Mouse (Mus musculus) thymus, postnatal 10 days (tissue): ENCODE measurements at regions not wholly inside any gene's neighbourhood (a gene's known extent, or its start where the extent isn't known, plus 50 kb on each side); places are given as distances from the start of the nearest gene placed in this dataset.

Experiments
- DNase-seq, 2 experiments: peaks; one replicate each; pipeline ENCODE4 v3.0.0; 2021; ENCODE audit warnings: low spot score in 2 of 2

GRCm38 (mm10) chr12:39840179-39840578, 197.6 kb downstream of the Arl4a start:
- no peak for DNase-seq

DNA sequence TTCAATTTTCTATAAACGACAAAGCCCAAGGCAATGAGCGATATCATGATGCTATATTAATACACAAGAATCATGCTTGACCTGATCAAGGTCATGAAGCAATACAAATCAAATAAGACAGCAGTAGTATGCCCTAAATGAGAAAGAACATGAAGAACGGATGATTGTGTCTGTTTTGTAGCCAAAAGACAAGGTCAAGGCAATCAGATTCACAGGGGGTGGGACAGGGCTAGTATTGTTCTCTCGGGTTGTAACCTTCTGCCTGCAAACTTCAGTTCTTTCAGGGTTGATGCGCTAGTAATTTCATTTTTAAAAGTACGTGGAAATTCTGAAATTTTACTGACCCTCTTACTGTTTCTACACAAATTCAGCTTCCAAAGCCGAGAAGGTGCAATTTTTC, 206.7 kb downstream of the Arl4a start:
- DNase-seq, result no peak

GRCm38 (mm10) chr12:39830530-39830929, 207.3 kb downstream of the Arl4a start:
- DNase-seq, result no peak

GRCm38 (mm10) chr12:39822671-39823070, 215.2 kb downstream of the Arl4a start:
- no peak for DNase-seq

DNA sequence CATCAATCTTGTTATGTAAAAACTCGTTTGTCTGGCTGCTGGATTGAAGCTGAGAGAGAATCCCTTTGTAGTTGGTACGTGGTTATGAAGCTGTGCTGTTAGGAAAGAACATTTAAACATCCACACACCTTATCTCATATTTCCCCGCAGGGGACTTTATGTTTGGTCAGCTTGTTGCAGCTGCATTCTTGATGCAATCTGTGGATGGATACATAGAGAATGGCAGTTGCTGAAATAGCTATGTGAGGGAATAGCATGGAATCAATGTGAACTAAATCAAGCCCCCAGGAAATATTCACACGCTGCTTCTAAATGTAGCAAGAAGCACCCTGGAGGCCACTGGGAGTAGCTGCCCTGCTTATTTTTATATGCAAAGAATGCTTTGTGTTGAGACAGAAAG, 236.3 kb downstream of the Arl4a start:
- no peak for DNase-seq

GRCm38 (mm10) chr12:39797843-39798242, 240.0 kb downstream of the Arl4a start:
- DNase-seq, result no peak

GRCm38 (mm10) chr12:39796939-39797338, 240.9 kb downstream of the Arl4a start:
- DNase-seq, result no peak

DNA sequence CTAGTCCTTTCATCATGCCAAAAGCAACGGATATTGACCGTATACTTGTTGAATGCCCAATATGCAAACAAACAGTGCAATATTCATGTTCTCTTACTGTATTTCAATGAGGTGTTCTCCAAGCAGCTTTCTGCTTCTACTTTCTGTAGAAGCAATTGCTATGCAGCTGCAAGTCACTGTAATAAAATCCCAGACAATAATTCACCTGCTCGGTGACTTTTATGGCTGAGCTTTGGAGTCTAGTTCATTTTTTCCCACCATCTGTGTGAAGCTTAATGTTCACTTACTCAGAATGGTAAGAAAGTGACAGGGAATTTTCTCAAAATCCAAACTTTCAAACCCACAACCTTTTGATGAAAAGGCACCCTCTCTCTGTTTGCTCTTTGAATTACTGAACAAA, 252.8 kb downstream of the Arl4a start:
- DNase-seq, result no peak

DNA sequence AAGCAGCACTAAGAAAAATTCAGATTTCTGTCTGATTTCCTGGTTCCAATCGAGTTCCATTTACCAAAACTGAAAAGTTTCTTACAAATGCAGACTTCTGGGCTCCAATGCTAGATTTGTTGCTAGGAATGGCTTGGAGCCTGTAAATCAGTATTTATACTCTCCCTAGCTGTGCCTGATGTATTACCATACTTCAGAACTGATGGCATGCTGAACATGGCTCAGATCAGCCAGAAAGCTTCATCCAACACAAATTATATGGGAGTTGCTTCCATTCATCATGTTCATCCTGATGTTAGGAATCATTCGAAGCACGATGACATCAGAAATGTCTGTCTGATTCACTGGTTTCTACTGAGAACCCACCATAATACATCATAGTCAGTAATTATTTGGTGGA, 253.3 kb downstream of the Arl4a start:
- no peak for DNase-seq

GRCm38 (mm10) chr12:39776173-39776572, 261.7 kb downstream of the Arl4a start:
- DNase-seq, result no peak

DNA sequence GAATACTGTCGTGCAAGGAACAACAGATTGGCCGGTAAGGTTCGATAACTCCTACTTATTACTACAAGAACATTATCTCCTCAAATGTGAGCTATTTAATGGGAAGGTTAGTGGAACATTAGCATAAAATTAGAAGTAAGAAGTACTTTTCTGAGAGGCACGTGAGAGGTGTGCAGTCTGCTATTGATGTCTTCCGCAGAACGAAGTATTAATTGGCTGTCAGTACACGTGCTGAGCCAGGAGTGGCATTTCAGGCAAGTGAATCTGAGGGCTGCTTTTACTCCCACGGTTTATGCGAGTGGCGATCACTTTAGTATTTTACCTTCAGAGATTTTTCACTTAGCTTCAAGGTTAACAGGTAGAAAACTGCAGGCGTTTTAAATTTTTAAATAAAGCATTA, 270.8 kb downstream of the Arl4a start:
- DNase-seq, result no peak

DNA sequence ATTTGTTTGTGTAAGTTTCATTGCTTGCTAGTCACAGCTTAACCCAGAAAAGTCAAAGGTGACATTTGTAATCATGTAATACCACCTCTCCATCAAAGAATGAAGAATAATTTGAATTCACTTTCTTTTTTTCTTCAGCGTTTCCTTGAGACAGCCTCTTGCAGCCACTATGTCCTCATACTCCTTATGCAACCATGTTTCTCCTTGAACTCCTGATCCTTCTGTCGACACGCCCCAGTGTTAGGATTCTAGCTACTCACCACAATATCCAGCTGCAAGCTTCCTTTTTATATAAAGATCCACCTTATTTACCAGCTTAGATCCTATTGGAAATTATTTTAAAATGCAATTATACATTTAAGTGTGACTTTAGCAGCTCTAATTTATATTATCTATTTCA, 274.3 kb downstream of the Arl4a start:
- DNase-seq, result no peak

DNA sequence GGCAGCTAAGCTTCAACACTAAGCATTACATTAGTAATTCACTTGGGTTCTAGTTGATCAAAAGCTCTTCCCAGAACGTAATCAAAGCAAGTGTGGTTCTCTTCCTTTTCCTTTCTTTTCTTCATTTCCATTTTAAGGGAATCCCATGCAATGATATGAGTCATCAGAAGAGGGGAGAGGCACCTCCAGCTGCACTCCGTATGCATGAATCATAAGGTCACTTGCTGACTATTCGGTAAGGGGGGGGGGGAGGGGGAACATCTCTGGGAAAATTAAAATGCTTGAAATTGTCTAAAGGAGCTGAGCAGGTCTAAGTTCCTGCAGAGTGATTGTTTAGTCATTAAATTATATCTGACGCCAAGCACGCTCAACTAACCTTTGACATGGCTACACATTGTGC, 275.9 kb downstream of the Arl4a start:
- DNase-seq, result no peak

- no peak for DNase-seq
These were observed 276.5 kb downstream of the Arl4a start for GRCm38 (mm10) chr12:39761326-39761725.

GRCm38 (mm10) chr12:39757975-39758374, 279.9 kb downstream of the Arl4a start:
- no peak for DNase-seq

DNA sequence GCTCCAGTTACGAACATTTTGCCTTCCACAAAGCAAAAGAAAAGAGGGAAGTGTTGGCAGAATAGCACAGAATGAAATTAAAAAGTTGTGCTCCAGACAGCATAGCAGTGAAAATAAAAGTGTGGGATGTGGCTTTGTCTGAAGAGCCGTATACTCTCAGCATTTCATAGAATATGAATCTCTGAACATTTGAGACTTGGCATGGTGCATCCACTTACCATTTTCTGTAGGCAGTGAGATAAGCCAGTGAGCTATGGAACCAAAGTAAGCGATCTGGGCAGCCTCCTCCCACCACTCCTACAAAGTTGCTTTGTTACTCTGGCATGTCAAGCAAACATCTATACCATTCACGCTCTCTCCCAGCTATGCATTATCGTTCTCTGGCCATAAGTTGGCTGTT, 286.0 kb downstream of the Arl4a start:
- no peak for DNase-seq

- DNase-seq, result no peak
These were observed 295.4 kb downstream of the Arl4a start for GRCm38 (mm10) chr12:39742156-39743063.

DNA sequence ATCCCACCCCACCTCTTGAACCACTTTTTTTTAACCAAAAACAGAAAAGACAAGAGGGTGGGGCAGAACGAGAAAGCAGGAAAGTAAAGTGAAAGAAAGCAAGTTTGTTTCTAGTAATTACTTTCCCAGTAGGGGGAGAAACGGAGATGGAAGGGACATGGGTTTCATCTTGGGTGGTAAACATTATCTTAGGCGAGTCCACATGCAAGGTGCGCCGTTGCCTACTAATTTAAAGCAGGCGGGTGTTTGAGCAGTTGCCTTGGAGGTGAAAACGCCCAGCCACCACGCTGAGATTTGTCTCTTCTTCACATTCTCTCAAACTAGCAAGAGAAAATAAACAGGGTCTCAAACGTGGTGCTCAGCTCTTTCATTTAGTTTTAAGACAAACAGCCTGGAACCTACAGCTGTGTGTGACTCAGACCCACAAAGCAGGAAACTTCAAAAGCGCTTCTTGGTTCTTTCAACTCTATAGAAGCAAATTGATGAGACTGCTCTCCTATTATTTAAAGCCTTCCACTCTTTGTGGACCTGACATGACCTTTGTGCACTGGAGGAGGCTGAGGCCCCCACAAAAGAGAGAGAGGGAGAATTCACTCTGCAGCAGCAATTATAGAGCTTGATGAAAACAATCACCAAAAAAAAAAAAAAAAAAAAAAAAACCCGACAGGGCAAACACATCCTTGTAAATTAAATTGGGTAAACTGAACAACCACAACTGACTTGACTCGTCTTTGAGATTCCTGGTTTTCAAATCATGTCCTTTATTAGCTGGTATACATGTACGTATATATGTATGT, 296.6 kb downstream of the Arl4a start:
- DNase-seq, result no peak

DNA sequence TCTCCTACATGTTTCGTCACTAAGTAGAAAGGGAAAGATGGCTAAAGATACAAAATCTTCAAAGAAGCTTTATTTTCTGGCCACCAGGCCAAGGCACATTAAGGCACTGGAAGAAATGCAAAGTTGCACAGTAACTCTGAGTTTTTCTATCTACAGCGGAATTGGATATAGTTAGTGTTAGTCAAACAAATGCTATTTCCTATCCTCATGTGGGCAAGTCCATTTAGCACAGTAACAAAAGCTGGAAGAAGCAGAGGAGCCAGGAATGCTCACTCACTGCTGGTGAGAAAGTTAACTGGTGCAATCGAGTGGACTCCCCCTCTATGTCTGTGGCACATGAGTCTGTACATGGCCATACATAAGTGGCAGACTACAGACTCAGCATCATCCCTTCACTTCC, 300.9 kb downstream of the Arl4a start:
- no peak for DNase-seq

DNA sequence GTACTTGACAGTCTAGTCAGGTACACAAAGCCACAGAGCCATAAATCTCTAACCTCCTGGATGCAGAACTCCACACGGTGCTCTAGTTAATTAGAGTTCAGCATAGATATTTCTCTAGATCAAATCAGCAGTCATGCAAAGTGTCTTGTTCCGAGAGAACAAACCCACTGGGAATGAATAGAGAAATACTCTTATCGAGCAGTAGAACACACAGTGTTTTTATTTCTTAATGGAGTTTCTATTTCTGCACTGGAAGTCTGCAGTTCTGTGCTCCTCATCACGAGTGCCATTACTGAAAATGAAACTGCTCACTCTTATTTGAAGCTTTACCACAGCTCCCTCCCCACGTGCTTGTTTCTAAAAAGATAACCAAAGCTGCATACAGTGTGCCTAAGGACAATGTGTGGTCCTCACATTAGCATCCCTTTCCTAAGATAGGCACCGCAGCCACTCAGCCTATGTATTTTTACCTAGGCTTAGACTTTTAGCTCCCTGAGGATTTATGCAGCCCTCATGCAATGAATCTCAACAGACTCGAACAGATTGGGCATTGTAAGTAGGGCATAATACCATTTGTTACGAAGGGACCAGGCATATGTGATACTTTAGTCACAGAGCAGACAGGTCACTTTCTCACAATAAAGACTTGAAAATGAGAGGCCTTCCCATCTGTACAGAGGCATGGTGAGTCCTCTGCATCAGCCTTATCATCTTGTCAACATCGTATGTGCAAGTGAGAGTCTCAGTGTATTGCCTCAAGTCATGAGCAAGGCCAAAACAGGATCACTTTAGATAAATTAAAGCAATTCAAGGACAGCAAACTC, 301.5 kb downstream of the Arl4a start:
- no peak for DNase-seq

DNA sequence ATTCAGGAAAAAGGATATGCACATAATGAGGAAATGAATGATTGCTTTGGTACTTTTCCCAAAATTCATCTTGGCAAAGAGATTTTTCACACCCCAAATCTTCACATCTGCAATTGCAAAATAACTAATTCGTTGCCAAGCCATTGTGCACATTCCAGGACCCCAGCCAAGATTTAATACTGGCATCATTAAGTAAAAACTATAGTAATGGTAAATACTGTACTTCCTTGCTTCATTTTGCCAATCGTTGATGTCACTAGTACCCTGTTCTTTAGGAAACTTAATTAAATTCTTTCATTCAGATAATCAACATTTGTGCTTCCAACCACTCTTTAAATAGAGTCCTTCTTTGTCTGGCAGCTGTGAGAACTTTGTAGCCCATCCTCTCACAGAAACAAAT, 303.6 kb downstream of the Arl4a start:
- no peak for DNase-seq

- DNase-seq, result no peak
These were observed 306.6 kb downstream of the Arl4a start for GRCm38 (mm10) chr12:39731177-39731576.
